Comparison of ENCODE assay signal across 23 mouse cellular contexts in the genomic region with DNA sequence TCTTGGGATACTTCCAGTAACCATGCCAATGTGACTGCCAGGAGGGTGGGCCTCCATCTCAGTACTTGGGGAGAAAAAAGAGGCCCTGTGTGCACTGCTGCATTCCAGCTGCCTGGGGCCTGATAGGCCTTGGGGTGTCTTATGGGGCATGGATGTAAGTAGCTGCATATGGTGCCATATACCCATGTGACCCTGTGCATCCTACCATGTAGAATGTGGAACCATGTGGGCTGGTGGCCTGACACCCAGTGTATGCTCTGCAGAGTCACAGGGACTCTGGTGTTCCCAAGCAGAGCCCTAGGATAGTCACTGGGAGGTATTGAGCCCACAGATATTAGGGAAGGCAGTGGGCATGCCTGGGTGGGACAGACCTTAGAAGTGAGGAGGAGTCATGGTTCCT. TPM values are rescaled to one million over a fixed set of nuclear protein-coding genes. Genes with fewer than 3 reads are reported as not detected.
DNase-seq lines count a peak whose midpoint lies in the region; ATAC-seq and TF ChIP-seq lines count a peak whose summit lies in the region.
"Had no signal": no experiment of that assay in that cellular context is flagged by ENCODE, and none has a peak within 500 bp of the region (broad histone marks: within the 10 kb centered on the region; RNA-seq: fewer than 3 reads in every experiment).

No protein-coding gene starts in this region.

- no peaks in the 10 kb centered on the region for H3K36me3 ChIP-seq in limb, embryonic 15.5 days
- no peaks in the 10 kb centered on the region for H3K36me3 ChIP-seq in limb, embryonic 10.5 days
- H3K36me3 ChIP-seq in midbrain, embryonic 10.5 days = no peaks in the 10 kb centered on the region
- no peaks in the 10 kb centered on the region for H3K36me3 ChIP-seq in midbrain, postnatal 0 days (ENCODE audit: insufficient read depth, low read length)
- H3K36me3 ChIP-seq in midbrain, embryonic 11.5 days (ENCODE audit: control insufficient read depth, insufficient read depth, low read length) = no peaks in the 10 kb centered on the region
- H3K36me3 ChIP-seq in midbrain, embryonic 15.5 days (replicated peaks) = no peaks in the 10 kb centered on the region
- H3K36me3 ChIP-seq: G1E had no signal

- peaks cover 10% of the 10 kb centered on the region for H3K4me1 ChIP-seq in limb, embryonic 15.5 days
- peaks cover 14% of the 10 kb centered on the region for H3K4me1 ChIP-seq in limb, embryonic 10.5 days
- H3K4me1 ChIP-seq in midbrain, embryonic 10.5 days = peaks cover 15% of the 10 kb centered on the region
- no peaks in the 10 kb centered on the region for H3K4me1 ChIP-seq in midbrain, postnatal 0 days (ENCODE audit: insufficient read depth, low read length)
- peaks cover 8% of the 10 kb centered on the region for H3K4me1 ChIP-seq in midbrain, embryonic 11.5 days (ENCODE audit: control insufficient read depth, insufficient read depth, low read length)
- peaks cover 6% of the 10 kb centered on the region for H3K4me1 ChIP-seq in midbrain, embryonic 15.5 days

- no peak overlapping the region for H3K9ac ChIP-seq in limb, embryonic 15.5 days
- H3K9ac ChIP-seq in midbrain, postnatal 0 days (replicated peaks; ENCODE audit: low read length, poor library complexity, severe bottlenecking) = no peak overlapping the region
- H3K9ac ChIP-seq in midbrain, embryonic 11.5 days (ENCODE audit: low read length) = no peak overlapping the region
- no peak overlapping the region for H3K9ac ChIP-seq in midbrain, embryonic 15.5 days

- H3K4me3 ChIP-seq in limb, embryonic 15.5 days = no peak overlapping the region
- no peak overlapping the region for H3K4me3 ChIP-seq in limb, embryonic 10.5 days
- no peak overlapping the region for H3K4me3 ChIP-seq in midbrain, embryonic 10.5 days
- H3K4me3 ChIP-seq in midbrain, postnatal 0 days (ENCODE audit: low read depth, low read length) = no peak overlapping the region
- no peak overlapping the region for H3K4me3 ChIP-seq in midbrain, embryonic 11.5 days (ENCODE audit: low read depth, low read length)
- H3K4me3 ChIP-seq in midbrain, embryonic 15.5 days = no peak overlapping the region

- no peak overlapping the region for H3K27ac ChIP-seq in limb, embryonic 15.5 days
- H3K27ac ChIP-seq in limb, embryonic 10.5 days = no peak overlapping the region
- 0 out of 2 replicates have a peak overlapping the region, but pooled peaks have one; percentile 15 for H3K27ac ChIP-seq in midbrain, embryonic 10.5 days (replicated peaks)
- H3K27ac ChIP-seq in midbrain, postnatal 0 days (ENCODE audit: low read depth, low read length) = no peak overlapping the region
- no peak overlapping the region for H3K27ac ChIP-seq in midbrain, embryonic 11.5 days (ENCODE audit: low read depth, low read length)
- no peak overlapping the region for H3K27ac ChIP-seq in midbrain, embryonic 15.5 days

- TF ChIP-seq CTCF in midbrain, postnatal 0 days (IDR thresholded peaks at IDR 0.05) = no peak

- no peak overlapping the region for H3K4me2 ChIP-seq in limb, embryonic 15.5 days
- no peak overlapping the region for H3K4me2 ChIP-seq in midbrain, postnatal 0 days (ENCODE audit: low read depth, low read length, poor library complexity, severe bottlenecking)
- H3K4me2 ChIP-seq in midbrain, embryonic 11.5 days = no peak overlapping the region
- H3K4me2 ChIP-seq in midbrain, embryonic 15.5 days = no peak overlapping the region

- H3K27me3 ChIP-seq in limb, embryonic 15.5 days = no peaks in the 10 kb centered on the region
- 0 out of 2 replicates have a peak, but pooled peaks cover 4% of the 10 kb centered on the region for H3K27me3 ChIP-seq in limb, embryonic 10.5 days (ENCODE audit: low read depth, poor library complexity, severe bottlenecking)
- H3K27me3 ChIP-seq in midbrain, embryonic 10.5 days (ENCODE audit: low read depth, poor library complexity, severe bottlenecking) = no peaks in the 10 kb centered on the region; the same call in 1 of the 2 replicates
- no peaks in the 10 kb centered on the region for H3K27me3 ChIP-seq in midbrain, postnatal 0 days (ENCODE audit: insufficient read depth, low read length)
- no peaks in the 10 kb centered on the region for H3K27me3 ChIP-seq in midbrain, embryonic 11.5 days (ENCODE audit: control insufficient read depth, insufficient read depth, low read length)
- H3K27me3 ChIP-seq in midbrain, embryonic 15.5 days (replicated peaks) = no peaks in the 10 kb centered on the region
- H3K27me3 ChIP-seq: Patski had no signal

- DNase-seq in heart, adult 11 months = peak; percentile 87
- DNase-seq in heart, postnatal 36 days = no peak
- DNase-seq in limb, embryonic 10.5 days (ENCODE audit: low spot score) = no peak
- no peak for DNase-seq in midbrain, embryonic 10.5 days (ENCODE audit: low spot score)
- DNase-seq in midbrain, postnatal 0 days (ENCODE audit: low spot score) = no peak
- DNase-seq in midbrain, embryonic 11.5 days (ENCODE audit: low spot score, missing footprints) = peak; percentile 59
- DNase-seq: adrenal gland, adult 2 months; adrenal gland, adult 8-10 months; adrenal gland, postnatal 10 days; adrenal gland, postnatal 14 days; adrenal gland, postnatal 25 days; adrenal gland, postnatal 36 days; B cell, adult 2 months; cerebellum, adult 11 months; cerebellum, adult 11-12 months had no signal

- ATAC-seq in limb, embryonic 15.5 days (ENCODE audit: insufficient number of reproducible peaks, low FRiP score, low TSS enrichment, low read depth) = 0 out of 2 replicates have a peak, but pooled peaks have one; percentile 22
- no peak for ATAC-seq in midbrain, postnatal 0 days (ENCODE audit: low FRiP score)
- ATAC-seq in midbrain, embryonic 11.5 days (ENCODE audit: low FRiP score) = no peak
- ATAC-seq in midbrain, embryonic 15.5 days (replicated peaks) = no peak
- ATAC-seq: activated CD4-positive, CD25-positive, alpha-beta regulatory T cell, adult 4 months; CD4-positive, CD25-positive, alpha-beta regulatory T cell, adult 4 months; Patski had no signal

- no peaks in the 10 kb centered on the region for H3K9me3 ChIP-seq in limb, embryonic 15.5 days
- no peaks in the 10 kb centered on the region for H3K9me3 ChIP-seq in limb, embryonic 10.5 days (replicated peaks)
- no peaks in the 10 kb centered on the region for H3K9me3 ChIP-seq in midbrain, embryonic 10.5 days (replicated peaks)
- H3K9me3 ChIP-seq in midbrain, postnatal 0 days (ENCODE audit: low read length) = no peaks in the 10 kb centered on the region
- H3K9me3 ChIP-seq in midbrain, embryonic 11.5 days (ENCODE audit: control insufficient read depth, low read length) = no peaks in the 10 kb centered on the region
- H3K9me3 ChIP-seq in midbrain, embryonic 15.5 days = no peaks in the 10 kb centered on the region
- H3K9me3 ChIP-seq: G1E had no signal

- intact Hi-C loops in heart, postnatal 36 days (cut with DNase I) = no loop called here

RNA-seq across cellular contexts. Expression of a gene that starts 57.9 kb away (rescaled TPM):
- 10 to 100 TPM; 34.3 to 37.1 TPM for total RNA-seq in heart, postnatal 36 days (2021)
- polyA plus RNA-seq in limb, embryonic 15.5 days (2015; fragmentation: Nextera tagmentation; extraction: Ambion mirVana) = 1.1 and 2.1 TPM in 2 replicates
- 0.94 and 1.0 TPM in 2 replicates for polyA plus RNA-seq in limb, embryonic 10.5 days (2016; fragmentation: Nextera tagmentation; extraction: Ambion mirVana)
- polyA plus RNA-seq in midbrain, embryonic 10.5 days (2016; fragmentation: Nextera tagmentation; extraction: Ambion mirVana) = 0.69 and 1.1 TPM in 2 replicates
- 0.44 and 1.4 TPM in 2 replicates for total RNA-seq in midbrain, postnatal 0 days (2014; rRNA removed)
- polyA plus RNA-seq in midbrain, postnatal 0 days (2015; fragmentation: Nextera tagmentation; extraction: Ambion mirVana) = 0.87 and 1.2 TPM in 2 replicates
- polyA plus RNA-seq in midbrain, embryonic 11.5 days (2014; fragmentation: Nextera tagmentation; extraction: Ambion mirVana) = 1.1 and 1.6 TPM in 2 replicates
- 1.3 and 1.8 TPM in 2 replicates for polyA plus RNA-seq in midbrain, embryonic 15.5 days (2015; fragmentation: Nextera tagmentation; extraction: Ambion mirVana)
- total RNA-seq: CH12.LX, G1E had no signal
- polyA plus RNA-seq: activated CD4-positive, CD25-positive, alpha-beta regulatory T cell, adult 4 months; C2C12; CD4-positive, CD25-positive, alpha-beta regulatory T cell, adult 4 months; G1E had no signal

Comparison
In these comparisons a context has a peak if more than half of its experiments do, and no peak if none do; other contexts are left out.
1. DNase-seq: peak in heart, adult 11 months (single experiment) and midbrain, embryonic 11.5 days (single experiment); none in heart, postnatal 36 days (0 of 2), limb, embryonic 10.5 days (single experiment), midbrain, embryonic 10.5 days (single experiment) and midbrain, postnatal 0 days (single experiment).